Mouse (Mus musculus) stomach, postnatal 0 days (tissue): ENCODE measurements around the gene Uroc1.

ENCODE experiments used
- CTCF ChIP-seq: IDR thresholded peaks from 2 replicates; pipeline ENCODE4 v1.5.1; 2016; ENCODE audit warnings: antibody characterized with exemption, low read depth, mild to moderate bottlenecking, moderate library complexity
- EP300 ChIP-seq: optimal IDR thresholded peaks from 2 replicates; pipeline ENCODE3; 2016; ENCODE audit warnings: antibody characterized with exemption

- TF ChIP-seq EP300 (no peak), CTCF (no peak)
Observed at GRCm38 (mm10) chr6:90360922-90361614, 28.0 kb downstream of the Uroc1 start.
